Mouse (Mus musculus) gastrocnemius, postnatal 25 days (tissue): ENCODE results near the gene Arhgef2. TPM values are rescaled to one million over a fixed set of nuclear protein-coding genes. Genes with fewer than 3 reads are reported as not detected.
A peak's percentile ranks its signal among the peaks of the same experiment; 100 is the strongest.
"Not testable (repeated sequence)": the region's sequence is repeated elsewhere in the genome, so short reads cannot be mapped to it uniquely, and the experiment has no call there.

Experiments
- DNase-seq: peaks from one replicate; pipeline ENCODE4 v3.0.0; 2022
- total RNA-seq, 2 experiments: library from RNA; stranded (reverse); gene quantifications; 1 replicate in 1 of 2; 2 replicates in 1 of 2; pipeline ENCODE4 v1.2.3; 2021

The Arhgef2 gene
- total RNA-seq, 2 experiments from 2014 or later, result 28.1 to 33.0 TPM

- DNase-seq, result no peak
These were observed 14.7 kb upstream of the Arhgef2 start for GRCm38 (mm10) chr3:88591044-88591443.

- DNase-seq, result no peak
These were observed 13.6 kb upstream of the Arhgef2 start for GRCm38 (mm10) chr3:88591950-88592731.

DNA sequence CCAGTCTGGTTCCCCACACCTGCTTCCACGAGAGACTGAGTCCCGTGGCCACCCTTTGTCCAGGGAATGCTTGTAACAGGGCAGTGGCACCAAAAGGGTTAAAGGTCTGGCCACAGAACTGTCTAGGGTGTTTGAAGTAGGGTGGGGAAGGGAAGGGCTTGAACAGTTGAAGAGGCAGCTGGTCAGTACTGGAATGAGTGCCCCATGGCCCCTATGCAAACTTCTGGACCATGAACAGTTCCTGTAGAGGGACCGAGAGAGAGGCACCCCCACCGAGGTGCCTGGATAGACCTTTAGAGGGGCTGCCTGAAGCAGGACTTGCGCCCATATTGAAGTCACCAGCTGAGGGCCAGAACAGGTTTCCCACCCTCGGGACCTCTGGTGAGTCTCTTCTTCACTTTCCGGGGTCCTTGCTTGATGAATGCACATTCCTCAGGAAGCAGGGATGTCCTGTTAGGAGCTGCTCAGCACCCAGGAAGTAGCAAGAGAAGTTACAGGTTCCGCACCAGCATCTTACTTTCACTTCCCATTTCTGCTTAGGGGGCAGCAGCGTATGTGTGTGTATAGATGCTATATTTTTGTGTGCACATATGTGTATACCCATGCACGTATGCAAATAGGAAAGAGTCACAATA is 12.7 kb upstream of the Arhgef2 start:
- no peak for DNase-seq

DNA sequence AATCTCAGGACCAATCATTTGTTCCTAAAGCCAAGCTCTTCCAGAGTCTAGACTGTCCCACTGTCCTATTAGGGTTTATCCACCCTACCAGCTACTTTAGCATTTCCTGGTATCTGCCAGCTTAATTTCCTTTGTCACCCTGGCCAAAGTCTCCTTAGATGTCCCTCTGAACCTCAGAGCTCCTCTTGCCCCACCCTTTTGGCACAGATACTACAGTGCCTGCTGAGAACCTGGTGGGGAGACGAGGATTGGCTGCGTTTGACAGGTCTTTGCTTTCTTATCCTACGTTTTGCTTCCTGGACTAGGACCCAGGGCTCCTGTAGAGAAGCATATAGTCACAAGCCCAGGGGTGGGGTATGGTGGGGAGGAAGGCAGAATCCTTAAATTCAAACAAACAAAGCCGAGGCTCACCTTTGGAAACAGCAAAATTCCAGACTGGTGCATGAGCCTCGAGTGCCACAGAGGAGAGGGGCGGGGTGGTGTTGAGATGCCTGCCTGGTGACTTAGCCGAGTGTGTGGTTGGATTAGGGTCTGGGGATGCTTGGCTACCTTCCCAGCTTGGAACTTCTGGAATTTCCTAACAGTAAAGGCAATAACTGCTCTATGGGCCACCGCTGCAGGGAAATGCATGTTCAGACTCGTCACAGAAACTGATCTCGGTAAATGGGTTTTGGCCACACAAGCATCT is 11.7 kb upstream of the Arhgef2 start:
- DNase-seq, result no peak

- DNase-seq, result not testable (repeated sequence)
These were observed 9.2 kb upstream of the Arhgef2 start for GRCm38 (mm10) chr3:88596547-88596946.

GRCm38 (mm10) chr3:88602466-88602865 is 3.3 kb upstream of the Arhgef2 start:
- no peak for DNase-seq

DNA sequence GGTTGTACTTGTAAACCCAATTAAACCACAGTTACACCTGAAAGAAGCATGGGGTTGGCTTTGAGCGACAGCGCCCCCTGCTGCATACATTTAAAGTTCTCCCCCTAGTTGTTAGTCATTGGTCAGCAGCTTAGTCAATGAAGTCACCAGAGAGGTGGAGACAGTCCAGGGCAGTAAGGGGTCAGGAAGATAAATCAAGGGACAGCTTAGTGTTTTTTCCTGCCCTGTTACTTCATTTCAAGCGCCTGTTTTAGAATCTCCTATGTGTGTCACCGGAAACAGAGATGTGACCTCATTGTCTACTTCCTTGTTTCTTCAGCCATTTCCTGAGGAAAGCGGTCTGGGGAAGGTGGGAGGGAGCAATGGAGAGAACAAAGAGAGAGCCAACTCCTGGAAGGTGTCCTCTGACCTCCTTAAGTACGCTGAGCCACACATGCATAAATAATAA is 2.0 kb upstream of the Arhgef2 start:
- DNase-seq, result no peak

GRCm38 (mm10) chr3:88604863-88605262 is 903 bp upstream of the Arhgef2 start:
- no peak for DNase-seq

GRCm38 (mm10) chr3:88607065-88607757 is 1.4 kb downstream of the Arhgef2 start:
- DNase-seq, result peak; percentile 82

- no peak for DNase-seq
These were observed 2.0 kb downstream of the Arhgef2 start for GRCm38 (mm10) chr3:88607758-88608138.

DNA sequence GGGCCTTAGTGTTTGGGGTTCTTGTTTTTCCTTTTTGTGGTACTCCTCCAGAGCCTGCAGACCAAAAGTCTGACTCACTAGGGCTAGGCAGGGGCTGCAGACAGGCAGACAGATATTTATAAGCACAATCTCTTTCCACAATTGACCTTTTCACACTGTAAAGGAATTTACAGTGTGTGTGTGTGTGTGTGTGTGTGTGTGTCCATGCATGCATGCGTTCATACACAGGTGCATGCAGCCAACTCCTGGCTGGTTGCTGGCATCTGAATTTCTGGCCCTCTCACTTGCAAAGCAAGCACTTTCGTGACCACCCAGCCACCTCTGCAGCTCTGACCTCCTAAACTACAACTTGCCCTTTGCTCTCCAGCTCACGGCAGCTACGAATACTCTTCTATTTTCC is 3.3 kb downstream of the Arhgef2 start:
- DNase-seq, result no peak

GRCm38 (mm10) chr3:88614418-88614817 is 8.7 kb downstream of the Arhgef2 start:
- no peak for DNase-seq

DNA sequence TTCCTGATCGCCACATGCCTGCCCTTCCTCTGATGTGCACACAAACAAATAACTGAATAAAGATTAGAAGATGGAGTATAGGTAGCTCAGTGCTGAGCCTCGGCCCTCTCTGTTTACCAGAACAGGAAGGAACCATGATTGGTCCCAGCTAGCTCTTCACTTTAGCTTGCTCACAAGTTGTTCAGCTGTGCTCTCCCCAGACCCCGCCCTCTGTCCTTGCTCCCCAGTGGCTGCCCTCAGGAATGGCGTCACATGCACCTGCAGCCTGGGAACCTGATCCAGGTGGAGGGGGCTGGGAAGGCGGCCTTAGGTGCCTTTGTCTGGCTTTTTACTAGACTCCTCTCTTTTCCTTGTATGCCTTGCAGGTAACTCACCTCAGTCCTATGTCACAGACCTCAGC is 9.4 kb downstream of the Arhgef2 start:
- DNase-seq, result no peak

- peak; percentile 72 for DNase-seq
These were observed 10.2 kb downstream of the Arhgef2 start for GRCm38 (mm10) chr3:88615902-88616391.

DNA sequence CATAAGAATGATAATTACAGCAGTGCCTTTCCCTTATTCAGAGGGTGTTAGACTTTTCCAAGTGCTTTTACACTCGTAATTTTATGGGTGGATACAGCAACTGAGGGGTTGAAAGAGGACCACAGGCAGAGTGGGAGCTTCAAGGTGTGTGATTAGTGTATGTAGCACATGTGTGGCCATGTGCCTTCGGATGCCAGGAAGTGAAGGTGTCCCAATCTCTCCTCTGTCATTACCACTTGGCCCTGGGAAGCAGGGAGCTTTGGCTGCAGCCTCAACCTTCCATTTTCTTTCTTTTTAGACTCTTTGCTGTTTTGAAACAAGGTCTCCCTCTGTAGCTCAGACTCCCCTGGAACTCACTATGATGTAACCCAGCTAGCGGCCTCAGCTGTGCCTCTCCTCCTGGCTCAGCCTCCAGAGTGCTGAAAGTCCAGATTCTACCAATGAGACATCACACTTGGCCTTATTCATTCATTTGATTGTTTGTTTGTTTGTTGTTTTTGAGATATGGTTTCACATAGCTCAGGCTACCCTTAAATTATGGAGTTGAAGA is 11.3 kb downstream of the Arhgef2 start:
- no peak for DNase-seq

DNA sequence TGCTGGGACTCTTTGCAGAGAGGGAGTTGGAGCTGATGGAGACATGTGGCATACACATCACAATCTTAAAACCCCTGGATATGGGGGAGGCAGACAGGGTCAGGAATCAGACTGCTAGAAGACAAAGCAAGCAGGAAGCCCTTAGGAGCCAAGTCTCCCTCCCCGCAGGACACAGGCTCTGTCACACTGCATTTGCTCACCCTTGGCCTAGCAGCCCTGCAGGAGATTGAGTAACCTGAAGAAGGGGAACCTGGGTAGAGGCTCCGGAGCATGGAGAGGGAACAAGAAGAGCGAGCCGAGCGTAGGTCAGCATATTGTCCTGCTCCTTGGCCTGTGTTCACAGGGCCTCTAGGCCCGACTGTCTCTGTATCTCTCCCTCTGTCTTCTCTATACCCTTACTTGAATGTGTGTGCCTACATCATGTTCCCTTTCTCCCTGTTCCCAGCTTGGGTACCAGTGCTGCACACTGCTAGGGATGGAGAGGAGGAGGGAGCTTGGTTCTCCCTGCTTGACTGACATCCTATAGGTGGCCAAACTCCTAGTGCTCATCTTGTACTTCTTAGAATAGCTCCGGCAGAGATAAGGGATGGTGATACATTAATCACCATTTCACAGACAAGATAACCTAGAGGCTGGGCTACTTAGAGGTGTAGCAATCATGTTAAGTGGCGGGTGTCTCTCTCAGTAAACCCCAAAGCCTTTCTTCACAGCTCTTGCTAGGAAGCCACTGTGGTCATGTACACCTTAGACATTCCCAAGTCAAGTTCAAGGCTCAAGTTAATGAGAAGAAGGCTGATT is 12.5 kb downstream of the Arhgef2 start:
- no peak for DNase-seq

DNA sequence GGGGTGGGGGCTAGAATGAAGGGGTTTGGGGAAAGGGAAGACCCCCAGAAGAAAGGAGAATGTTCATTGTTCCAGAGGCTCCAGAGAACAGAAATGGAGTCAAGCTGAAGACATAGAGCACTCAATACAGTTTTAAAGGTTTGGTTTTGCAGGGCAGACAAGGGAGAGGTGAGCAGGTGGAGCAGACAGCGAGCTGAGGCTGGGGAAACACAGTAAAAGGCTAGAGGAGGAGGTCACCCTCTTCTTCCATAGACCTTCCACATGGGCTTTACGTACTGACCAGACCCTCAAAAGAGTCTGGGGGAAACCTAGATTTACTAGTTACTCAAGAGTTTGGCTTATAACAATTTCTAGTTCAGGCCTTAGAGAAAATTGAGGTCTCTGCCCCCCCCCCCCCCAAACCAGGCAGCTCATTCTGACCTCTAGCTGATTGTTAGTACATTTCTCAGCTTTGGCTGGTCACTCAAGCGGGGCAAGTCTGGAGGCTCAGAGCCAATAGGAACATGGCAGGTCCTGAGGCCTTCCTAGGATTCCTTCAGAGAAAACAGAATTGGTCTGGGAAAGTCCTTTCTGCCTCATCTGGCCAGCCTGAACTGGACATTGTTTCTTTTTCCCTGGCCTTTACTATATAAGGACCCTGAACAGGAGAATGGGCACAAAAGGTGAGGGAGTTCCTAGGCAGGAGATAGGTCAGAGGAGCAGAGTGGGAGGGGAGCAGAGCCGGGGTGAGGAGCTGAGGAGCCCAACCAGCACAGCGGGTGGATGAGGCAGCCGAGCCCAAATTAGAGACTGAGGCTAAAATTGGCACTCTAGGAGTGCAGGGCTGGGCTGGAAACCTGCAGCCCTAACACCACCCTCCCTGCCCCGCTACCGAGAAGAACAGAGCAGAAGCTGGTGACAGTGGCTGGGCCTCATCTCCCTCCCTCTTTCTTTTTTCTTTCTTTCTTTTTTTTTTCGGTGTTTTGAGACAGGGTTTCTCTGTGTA is 13.6 kb downstream of the Arhgef2 start:
- no peak for DNase-seq

GRCm38 (mm10) chr3:88620146-88620991 is 14.6 kb downstream of the Arhgef2 start:
- DNase-seq, result no peak

DNA sequence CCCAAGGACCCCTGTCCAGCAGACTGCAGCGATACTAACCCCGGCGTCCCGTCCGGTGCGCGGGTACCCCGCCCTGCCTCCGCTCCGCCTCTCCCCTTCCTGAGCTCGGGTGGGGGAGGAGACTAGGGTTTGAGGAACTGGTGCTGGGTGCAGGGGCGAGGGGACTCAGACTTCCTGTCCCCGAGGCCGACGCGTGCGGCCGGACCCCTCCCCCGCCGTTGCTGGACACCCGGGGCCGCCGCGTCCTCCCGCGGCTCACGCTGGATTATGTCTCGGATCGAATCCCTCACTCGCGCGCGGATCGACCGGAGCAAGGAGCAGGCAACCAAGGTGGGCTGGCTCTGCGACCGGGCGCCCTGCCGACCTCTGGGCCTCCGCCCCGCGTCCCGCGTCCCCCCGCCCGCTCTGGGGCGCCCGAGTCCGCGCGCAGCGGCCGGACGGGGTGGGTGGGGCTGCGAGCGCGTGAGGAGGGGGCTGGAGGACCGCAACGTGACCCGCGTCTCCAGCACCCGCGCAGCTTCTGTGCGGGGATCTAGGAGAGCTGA is 15.3 kb downstream of the Arhgef2 start:
- DNase-seq, result peak; percentile 81
